Mouse (Mus musculus) embryonic stem cell, embryonic (primary cell): ENCODE results near the gene Muc3.

Experiments
- CTCF ChIA-PET, 4 experiments: fragments of 300-600 bp in 2 of 4; fragments of 350-600 bp in 2 of 4; sonication (Branson Sonifier 250); formaldehyde crosslinking; loops; one replicate each; lab custom pipeline; 2022; ENCODE audit warnings: inconsistent platforms in 2 of 4; lab: Charles Lee
- POLR2A ChIA-PET, 4 experiments: fragments of 300-600 bp in 2 of 4; fragments of 350-600 bp in 2 of 4; sonication (Branson Sonifier 250); formaldehyde crosslinking; loops; one replicate each; lab custom pipeline; 2022; ENCODE audit warnings: antibody characterized with exemption in 4 of 4, inconsistent platforms in 1 of 4; lab: Charles Lee

Muc3 gene

DNA sequence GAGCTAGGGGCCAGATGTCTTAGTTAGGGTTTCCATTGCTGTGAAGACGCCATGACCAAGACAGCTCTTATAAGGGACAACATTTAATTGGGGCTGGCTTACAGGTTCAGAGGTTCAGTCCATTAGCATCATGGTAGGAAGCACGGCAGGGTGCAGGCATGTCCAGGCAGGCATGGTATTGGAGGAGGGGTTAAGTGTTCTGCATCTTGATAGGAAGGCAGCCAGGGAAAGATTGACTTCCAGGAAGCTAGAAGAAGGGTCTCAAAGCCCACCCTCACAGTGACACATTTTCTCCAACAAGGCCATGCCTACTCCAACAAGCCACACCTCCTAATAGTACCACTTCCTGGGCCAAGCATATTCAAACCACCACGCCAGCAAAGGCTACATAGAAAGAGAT is 63.4 kb downstream of the Muc3 start:
- POLR2A ChIA-PET: interaction anchor here in 1 of 4 experiments (0.6 kb wide), 1 partner anchor 15 kb away, joined by 3 read pairs; no protein-coding TSS in a partner anchor

DNA sequence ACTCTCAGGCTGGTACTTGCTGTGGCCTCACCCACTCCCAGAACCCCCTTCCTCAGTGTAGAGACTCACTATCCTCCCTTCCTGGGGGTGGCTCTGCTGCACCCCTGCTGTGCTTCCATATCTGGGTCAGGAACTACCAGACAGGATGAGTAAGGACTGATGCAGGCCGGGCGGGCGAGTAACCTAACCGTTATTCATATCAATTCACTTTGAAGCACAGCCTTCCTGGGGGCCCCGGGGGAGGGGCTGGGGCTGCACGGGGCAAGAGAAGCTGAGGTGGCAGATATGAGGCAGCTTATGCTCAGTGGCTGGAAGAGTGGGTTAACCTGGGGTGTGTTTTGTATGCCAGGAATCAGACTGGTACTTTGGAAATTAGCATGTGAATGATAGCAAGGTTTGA is 64.1 kb downstream of the Muc3 start:
- ChIA-PET CTCF (interaction anchor here in 1 of 4 experiments (1.4 kb wide), 1 partner anchor 19 kb away, joined by 3 read pairs; no protein-coding TSS in a partner anchor), POLR2A (interaction anchor here in 2 of 4 experiments (0.6 to 1.4 kb wide), 2 partner anchors 12 to 384 kb away, joined by 4 to 5 read pairs; partner anchors contain the start of gene Serpine1 (in 1 of the 2))

More for the DNA sequence above, 63.4 kb downstream of the Muc3 start:
- CTCF ChIA-PET: interaction anchor here in 1 of 4 experiments (1.4 kb wide), 1 partner anchor 18 kb away, joined by 3 read pairs; no protein-coding TSS in a partner anchor
